Mouse (Mus musculus) embryo, embryonic 10.5 days (tissue): Measurements from ENCODE around the gene Rps6ka5.
A peak's percentile ranks its signal among the peaks of the same experiment; 100 is the strongest.

Source experiments
- DNase-seq: peaks from one replicate; pipeline ENCODE4 v3.0.0-alpha.2; 2015; ENCODE audit warnings: low spot score

Gene Rps6ka5

DNA sequence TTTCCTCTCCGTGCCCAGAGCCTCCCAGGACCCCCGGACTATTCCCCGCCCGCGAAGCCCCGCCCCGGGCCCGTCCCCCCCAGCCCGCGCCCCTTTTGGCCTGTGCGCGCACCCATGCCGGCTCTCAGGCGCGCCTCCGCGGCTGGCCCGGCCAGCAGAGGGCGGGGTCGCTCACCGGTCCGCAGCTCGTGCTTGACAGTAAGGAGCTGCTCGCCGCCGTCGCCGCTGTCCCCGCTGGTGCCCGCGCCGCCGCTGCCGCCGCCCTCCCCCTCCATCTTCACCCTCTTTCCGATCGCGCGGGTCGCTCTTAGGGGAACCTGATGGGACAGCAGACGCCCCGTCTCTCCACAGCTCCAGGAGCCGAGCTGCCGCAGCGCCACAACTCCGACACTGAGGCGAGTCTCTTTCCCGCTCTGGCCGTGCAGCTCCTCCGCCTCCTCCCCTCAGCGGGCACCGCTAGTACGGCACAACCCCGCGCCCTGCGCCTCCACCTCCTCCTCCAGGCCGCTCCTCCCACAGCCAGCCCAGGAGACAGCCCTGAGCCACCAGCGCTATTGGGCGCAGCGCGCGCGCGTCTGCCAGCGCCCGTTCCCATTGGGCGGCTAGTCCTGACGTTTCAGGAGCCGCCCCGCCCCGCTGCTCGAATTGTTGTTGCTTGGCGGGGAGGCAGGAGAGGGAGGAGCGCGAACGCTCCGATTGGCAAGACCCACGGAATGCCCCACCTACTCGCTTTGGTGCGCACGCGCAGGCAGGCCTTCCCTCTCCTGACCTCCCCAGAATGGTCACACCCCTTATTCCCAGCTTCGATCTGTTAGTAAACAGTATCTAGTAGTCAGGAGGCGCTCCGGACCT lies 2.0 kb downstream of the Rps6ka5 start:
- DNase-seq: peak; percentile 100

GRCm38 (mm10) chr12:100724182-100724581 lies 2.6 kb downstream of the Rps6ka5 start:
- DNase-seq: no peak

DNA sequence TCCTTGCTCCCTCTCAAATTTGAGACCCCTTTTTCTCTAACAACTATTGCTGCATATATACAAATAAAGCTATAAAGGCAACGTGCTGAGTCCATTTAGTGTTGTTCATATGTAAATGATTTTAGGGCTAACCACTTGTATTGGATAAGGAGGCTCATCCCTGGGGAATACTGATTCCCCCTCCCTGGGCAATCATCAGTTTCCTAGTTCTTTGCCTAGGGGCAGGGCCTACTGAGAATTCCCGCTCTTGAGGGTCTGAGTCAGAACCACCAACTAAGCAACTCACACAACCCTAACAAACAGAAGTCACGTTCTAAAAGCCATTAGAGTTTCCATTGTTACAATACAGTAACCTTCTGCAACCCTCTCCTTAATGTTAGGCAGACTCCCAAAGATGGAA lies 6.0 kb downstream of the Rps6ka5 start:
- DNase-seq: no peak

DNA sequence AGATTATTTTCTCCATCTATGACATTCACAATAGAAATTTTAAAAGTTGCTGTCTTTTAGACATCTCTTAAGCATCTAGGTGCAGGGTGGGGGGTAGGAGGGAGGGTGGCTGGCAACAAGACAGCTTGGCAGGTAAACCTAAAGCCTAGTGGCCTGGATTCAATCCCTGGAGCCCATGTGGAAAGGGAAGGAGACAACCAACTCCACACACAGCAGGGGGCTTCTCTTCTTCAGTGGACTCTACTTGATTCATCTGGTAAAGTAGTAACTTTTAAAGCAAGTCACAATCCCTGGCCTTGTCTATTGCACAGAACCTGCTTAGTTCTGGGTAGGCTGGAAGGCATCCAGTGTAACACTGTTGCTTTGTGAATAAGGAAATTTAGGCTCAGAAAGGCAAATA lies 9.3 kb downstream of the Rps6ka5 start:
- no peak for DNase-seq

DNA sequence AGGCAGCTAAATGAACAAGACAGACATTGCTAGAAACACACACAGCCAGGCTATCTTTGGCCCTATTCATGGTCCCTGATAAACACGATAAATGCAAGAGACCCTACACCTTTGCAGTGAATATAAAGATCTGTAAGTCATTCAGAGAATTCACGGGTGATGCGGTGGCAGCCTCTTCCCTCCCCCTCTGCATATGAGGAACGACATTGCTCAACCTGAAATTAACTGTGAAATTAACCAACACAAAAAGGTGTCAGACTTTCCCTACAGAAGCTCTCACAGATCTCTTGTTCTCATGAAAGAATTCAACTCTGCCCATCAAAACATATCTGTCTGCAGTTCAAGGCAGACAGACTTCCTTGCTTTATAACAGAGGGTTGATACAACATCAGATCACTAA lies 9.8 kb downstream of the Rps6ka5 start:
- DNase-seq: no peak

GRCm38 (mm10) chr12:100711819-100712218 lies 15.0 kb downstream of the Rps6ka5 start:
- no peak for DNase-seq

GRCm38 (mm10) chr12:100711116-100711691 lies 15.6 kb downstream of the Rps6ka5 start:
- DNase-seq: no peak

DNA sequence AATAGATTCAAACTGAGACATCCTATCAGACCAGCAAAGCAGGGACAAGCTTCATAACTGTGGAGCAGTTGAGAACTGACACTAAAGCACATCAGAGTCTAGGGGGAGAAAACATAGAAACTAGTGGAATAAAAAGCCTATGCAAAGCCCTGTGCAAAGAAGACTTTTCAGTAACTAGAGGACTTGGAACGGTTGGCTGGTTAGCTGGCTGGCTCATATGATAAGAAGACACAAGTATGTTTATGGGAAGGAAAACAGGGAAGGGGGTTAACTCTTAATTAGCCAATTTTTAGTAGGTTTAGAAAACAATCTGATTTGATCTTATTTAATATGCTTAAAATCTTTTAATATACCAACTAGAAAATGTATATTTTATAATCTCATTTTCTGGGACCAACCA lies 16.4 kb downstream of the Rps6ka5 start:
- no peak for DNase-seq

- no peak for DNase-seq
Measured at GRCm38 (mm10) chr12:100707312-100707711, 19.5 kb downstream of the Rps6ka5 start.

- DNase-seq: no peak
Measured at GRCm38 (mm10) chr12:100705057-100705722, 21.6 kb downstream of the Rps6ka5 start.

GRCm38 (mm10) chr12:100698019-100698418 lies 28.8 kb downstream of the Rps6ka5 start:
- no peak for DNase-seq

DNA sequence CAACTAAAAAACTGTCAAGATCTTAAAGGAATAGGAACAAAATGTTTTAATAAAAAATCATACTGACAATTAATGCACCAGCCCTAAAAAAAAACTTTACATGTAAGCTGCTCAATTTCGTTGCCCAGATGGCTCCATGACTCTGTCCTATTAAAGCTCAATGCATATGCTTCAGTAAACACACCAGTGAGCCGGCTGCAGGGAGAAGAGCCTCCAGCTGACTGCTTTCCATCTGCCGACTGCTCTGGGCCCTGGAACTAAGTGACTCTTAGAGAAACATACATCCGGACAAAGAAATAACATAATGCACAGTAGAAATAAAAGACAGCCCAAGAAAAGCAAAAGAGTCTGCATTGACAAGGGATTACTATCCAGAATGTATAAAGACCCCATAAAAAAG lies 30.2 kb downstream of the Rps6ka5 start:
- DNase-seq: peak; percentile 26

DNA sequence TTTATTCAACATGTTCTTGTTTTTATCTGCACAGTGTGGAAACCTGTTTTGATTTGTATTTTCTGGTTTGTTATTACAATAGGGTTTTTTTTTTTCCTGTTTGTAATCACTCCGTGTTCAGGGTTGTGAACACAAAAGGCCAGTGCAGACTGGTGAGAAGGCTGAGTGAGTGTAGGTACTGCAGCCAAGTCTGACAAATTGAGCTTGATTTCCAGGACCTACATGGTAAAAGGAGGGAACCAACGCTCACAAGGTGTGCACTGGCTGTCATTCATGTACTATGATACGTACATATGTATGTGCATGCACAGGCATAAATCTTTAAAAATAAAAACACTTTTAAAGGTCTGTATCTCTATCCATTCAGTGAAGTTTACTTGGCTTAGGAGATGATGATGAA lies 31.5 kb downstream of the Rps6ka5 start:
- no peak for DNase-seq

GRCm38 (mm10) chr12:100692208-100692607 lies 34.6 kb downstream of the Rps6ka5 start:
- DNase-seq: no peak

GRCm38 (mm10) chr12:100690444-100690843 lies 36.3 kb downstream of the Rps6ka5 start:
- DNase-seq: no peak

DNA sequence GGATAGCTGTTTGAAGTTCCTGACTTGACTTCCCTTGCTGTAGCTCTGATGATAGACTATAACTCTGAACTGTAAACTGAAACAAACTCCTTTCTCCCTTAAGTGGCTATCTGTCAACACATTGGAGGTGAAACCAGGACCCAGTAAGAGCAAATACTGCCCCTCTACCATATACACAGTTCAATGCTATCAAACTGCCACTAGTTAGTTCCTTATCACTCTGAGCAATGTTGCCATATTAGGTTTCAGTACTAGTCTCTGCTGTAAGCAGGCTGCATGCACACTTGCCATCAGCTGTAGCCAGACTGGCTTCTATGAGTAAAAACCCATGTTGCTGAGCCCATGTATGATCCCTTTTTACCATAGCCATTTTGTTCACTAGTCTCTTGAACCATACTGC lies 38.6 kb downstream of the Rps6ka5 start:
- DNase-seq: no peak

GRCm38 (mm10) chr12:100687001-100687400 lies 39.8 kb downstream of the Rps6ka5 start:
- DNase-seq: no peak

DNA sequence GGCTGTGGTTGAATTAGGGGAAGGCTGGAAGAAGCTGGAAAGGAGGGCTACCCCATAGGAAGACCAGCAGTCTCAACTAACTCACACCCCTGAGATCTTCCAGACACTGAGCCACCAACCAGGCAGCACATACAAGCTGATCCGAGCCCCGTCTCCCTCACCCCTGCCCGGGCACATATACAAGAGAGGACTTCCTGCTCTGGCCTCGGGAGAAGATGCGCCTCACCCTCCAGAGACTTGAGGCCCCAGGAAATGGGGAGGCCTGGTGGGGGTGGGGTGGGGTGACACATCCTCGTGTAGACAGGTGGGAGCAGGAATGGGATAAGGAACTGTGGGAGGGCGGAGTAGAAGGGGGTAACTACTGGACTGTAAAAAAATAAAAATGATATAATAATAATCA lies 45.0 kb downstream of the Rps6ka5 start:
- no peak for DNase-seq

- no peak for DNase-seq
Measured at GRCm38 (mm10) chr12:100681241-100681640, 45.5 kb downstream of the Rps6ka5 start.

DNA sequence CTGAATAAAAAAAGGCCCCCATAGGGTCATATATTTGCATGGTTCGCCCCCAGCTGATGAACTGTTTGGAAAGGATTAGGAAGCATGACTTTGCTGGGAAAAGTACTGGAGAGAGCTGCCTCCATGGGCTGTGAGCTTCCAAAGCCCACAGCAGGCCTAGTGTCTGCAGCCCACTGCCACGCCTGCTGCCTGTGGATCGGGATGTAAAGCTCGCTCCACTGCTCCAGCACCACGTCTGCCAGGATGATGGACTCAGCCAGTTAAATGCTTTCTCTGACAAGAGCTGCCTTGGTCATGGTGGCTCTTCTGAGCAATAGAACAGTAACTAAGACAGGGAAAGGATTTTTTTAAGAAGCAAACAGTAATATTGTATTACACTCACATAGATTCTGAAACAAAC lies 46.1 kb downstream of the Rps6ka5 start:
- DNase-seq: no peak

- no peak for DNase-seq
Measured at GRCm38 (mm10) chr12:100670647-100671199, 56.1 kb downstream of the Rps6ka5 start.

- DNase-seq: no peak
Measured at GRCm38 (mm10) chr12:100665294-100665693, 61.5 kb downstream of the Rps6ka5 start.

DNA sequence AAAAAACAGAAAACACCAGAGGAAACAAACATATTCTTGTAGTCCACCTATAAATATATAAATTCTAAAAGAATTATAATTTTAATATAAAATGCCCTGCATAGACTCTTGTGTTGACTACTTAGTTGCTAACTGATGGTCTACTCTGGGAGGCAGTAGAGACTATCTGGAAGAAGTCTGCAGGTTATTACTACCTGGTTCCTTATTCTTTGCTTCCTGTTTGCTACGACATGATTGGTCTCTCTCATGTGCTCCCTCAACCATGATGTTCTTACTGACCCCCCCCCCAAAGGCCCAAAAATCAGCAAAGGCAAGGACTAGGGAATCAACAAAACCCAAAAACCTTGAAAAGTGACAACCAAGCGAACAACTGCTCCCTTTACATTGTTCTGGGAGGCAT lies 66.7 kb downstream of the Rps6ka5 start:
- DNase-seq: no peak
